Mouse (Mus musculus) gastrocnemius, postnatal 10 days (tissue): Measurements from ENCODE around the gene Trim63. TPM values are rescaled to one million over a fixed set of nuclear protein-coding genes. Genes with fewer than 3 reads are reported as not detected.

Experiments used
- DNase-seq: peaks from one replicate; pipeline ENCODE4 v3.0.0; 2021; ENCODE audit warnings: mixed read lengths
- total RNA-seq, 2 experiments: library from RNA; stranded (reverse); gene quantifications; 2 replicates each; pipeline ENCODE4 v1.2.3; 2021

The Trim63 gene
- total RNA-seq, 2 experiments from 2014 or later, result 78.5 to 107 TPM

DNA sequence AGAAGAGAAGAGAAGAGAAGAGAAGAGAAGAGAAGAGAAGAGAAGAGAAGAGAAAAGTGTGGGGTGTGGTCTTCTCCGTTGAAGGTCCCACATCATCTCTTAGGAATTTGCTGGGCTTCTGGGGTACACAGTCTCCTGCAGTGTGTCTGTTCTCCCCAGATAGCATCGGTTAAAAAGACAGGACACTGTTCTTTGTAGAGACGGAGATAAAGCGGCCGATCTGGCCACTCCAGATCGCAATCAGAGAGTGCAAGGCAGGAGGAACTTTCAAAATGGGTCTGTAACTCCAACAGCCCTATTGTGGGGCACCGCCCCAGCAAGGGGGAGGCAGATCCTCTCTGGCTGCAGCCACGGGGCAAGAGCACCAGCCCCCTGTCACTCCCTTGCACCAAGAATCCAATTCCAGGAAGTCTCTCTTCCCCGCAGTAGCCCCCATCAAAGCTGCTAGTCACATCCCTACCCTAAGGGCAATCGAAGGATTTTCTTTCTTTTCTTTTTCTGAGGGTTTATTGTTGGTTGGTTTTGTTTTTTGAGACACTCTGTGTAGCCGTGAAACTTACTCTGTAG, 27.4 kb downstream of the Trim63 start:
- no peak for DNase-seq

DNA sequence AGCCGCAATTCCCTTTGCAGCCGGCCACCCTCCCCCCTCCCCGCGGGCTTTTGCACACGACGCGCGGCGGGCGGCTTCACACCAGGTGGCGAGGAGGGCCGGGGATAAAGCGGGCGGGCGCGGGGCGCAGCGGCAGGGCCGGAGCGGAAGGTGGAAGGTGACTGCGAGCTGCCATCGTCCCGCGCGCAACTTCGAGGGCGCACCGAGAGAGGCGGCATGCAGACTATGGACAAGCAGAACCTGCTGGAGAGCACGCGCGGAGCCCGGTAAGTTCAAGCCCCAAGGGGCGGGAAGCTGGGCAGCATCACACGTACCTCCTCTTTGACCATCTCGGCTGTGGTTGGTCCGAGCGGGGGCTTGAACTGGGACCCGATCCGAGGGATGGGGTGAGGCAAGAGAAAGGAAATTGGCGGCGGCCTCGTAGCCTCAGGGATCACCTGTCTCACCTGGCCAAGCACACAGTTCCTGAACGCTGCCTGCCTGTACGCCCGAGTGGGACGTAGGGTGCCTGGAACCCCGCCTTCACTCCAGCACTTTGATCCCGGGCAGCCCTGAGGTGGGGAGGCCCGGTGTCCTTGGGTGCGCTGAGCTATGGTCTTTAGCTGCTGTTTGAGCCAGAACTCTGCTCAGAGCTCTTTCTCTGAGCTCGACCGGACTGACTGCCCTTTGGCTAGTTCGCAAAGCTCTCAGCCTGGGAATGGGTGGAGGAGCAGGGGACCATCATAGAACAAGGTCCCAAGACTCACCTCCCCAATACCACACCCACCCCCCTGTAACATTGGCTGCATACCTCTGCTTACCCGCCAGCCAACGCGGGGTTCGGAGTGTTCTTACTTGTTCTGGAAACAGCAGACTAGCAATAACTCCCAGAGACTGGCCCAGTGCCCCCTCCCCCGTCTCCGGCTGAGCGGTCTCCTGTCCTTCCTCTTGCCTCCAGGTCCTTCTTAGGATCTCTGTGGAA, 28.4 kb downstream of the Trim63 start, which contains the start of gene Slc30a2:
Slc30a2 (plus strand) TSS at position 111 of the 961 bp plus-strand sequence.
- no peak for DNase-seq

GRCm38 (mm10) chr4:134344620-134345019, 29.7 kb downstream of the Trim63 start:
- DNase-seq, result no peak

DNA sequence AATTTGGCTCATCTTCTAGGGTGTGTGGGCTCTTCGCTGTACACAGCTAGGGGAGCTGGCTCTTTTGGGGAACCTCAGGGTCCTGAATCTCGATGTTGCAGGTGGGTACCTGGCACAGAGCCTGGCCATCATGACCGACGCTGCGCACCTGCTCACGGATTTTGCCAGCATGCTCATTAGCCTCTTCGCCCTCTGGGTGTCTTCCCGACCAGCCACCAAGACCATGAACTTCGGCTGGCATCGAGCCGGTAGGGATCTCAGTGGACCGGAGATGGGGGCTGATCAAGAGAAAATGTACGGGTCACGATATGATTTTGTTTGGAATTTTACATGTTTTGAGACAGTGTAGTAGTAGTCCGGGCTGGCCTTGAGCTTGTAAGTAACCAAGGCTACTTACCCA, 30.9 kb downstream of the Trim63 start:
- no peak for DNase-seq

GRCm38 (mm10) chr4:134348078-134348477, 33.2 kb downstream of the Trim63 start:
- DNase-seq, result no peak

- DNase-seq, result no peak
Measured at GRCm38 (mm10) chr4:134348545-134348944, 33.6 kb downstream of the Trim63 start.

- DNase-seq, result no peak
Measured at GRCm38 (mm10) chr4:134349829-134350228, 34.9 kb downstream of the Trim63 start.

- DNase-seq, result no peak
Measured at GRCm38 (mm10) chr4:134350641-134351040, 35.7 kb downstream of the Trim63 start.

DNA sequence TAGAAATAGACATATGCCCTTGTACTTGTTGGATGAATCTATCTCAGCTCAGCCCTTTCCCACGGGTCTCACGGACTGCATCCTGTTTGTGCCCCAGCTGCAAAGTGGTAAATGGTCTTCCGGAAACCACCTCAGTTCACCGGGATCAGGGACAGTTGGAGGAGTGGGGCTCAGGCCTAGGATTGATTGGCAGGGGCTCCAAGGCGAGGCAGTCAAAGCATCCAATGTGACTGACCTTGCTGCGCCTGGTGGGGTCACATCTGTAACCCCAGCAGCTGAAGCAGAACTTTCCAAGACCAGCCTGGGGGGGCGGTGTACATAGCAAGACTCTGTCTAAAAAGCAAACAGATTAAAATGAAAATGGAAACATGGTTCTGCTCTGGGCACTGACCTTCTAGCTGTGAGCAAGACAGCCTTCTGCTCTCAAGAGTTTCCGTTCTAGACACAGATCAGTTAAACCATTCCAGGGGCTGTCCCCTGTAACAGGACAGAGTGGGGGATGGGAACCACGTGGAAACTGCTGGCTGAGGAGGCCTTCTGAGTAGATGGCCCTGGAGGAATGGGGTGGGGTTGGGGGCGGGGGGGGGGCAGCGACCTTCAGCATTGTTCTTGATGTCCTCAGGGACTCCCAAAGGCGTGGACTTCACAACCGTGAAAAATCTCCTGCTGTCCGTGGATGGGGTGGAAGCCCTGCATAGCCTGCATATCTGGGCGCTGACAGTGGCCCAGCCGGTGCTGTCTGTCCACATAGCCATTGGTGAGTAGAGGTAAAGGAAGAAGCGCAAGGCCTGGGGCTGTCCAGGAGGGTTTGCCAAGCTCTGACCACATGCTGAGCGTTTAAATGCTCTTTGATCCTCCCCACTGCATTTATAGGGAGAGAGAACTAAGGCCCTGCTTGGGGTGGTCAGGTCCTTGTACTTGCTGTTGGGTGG, 36.7 kb downstream of the Trim63 start:
- DNase-seq, result no peak

DNA sequence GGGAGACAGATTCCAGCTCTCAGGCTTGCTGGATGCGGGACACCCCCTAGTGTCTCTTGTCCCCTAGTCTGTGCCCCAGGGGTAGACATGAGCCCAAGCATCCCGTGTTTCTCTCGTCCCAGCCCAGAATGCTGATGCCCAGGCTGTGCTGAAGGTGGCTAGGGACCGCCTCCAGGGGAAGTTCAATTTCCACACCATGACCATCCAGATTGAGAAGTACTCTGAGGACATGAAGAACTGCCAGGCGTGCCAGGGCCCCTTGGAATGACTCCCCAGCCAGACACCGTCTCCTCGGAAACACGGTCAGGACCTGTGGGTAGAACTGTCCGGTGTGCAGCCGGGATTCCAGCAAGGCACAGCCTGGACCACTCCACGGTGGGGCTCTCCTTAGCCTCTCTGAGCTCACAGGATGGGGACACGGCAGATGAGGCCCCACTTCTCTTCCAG, 37.4 kb downstream of the Trim63 start:
- no peak for DNase-seq

GRCm38 (mm10) chr4:134352929-134353328, 38.0 kb downstream of the Trim63 start:
- no peak for DNase-seq

DNA sequence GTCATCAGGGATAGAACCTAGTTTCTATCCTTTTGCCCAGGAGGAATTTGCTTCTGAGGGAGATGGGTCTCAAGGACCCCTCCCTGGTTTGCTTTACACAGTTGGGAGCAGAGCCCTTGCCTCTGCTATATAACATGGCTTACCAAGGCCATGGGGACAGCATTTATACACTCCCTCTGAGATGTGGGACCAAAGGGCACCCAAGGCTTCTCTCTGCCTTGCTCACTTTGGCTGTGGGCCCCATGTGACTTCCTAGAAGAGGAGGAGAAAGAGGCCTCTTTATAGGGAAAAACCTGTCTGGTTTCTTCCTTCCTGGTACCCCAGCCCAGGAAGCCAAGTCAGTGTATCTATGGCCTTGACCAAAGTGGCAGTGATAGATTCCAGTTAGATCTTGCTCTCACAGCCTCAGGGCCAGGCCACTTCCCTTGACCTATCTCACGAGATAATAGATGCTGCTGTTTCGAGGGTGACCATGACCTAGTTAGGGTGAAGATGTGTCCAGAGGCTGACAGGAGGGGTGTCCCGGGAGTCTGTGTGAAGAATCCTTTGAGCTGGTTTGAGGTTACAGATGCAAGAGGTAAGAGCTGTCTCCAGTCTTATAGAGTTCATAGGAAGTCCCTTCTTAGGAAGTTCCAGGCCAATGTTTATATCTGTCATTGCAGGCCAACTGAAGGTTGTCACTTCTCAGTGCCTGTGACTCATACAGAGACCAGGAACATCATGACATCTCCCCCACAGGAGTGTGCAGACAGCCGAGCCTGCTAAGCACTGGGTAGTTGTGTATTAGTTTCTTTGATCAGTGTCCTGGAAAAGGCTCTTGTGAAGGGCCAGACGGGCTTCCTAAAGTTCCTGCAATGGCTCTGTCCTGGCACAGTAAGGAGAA, 38.8 kb downstream of the Trim63 start:
- DNase-seq, result no peak

- peak; percentile 77 for DNase-seq
Measured at GRCm38 (mm10) chr4:134355841-134356452, 41.0 kb downstream of the Trim63 start.

DNA sequence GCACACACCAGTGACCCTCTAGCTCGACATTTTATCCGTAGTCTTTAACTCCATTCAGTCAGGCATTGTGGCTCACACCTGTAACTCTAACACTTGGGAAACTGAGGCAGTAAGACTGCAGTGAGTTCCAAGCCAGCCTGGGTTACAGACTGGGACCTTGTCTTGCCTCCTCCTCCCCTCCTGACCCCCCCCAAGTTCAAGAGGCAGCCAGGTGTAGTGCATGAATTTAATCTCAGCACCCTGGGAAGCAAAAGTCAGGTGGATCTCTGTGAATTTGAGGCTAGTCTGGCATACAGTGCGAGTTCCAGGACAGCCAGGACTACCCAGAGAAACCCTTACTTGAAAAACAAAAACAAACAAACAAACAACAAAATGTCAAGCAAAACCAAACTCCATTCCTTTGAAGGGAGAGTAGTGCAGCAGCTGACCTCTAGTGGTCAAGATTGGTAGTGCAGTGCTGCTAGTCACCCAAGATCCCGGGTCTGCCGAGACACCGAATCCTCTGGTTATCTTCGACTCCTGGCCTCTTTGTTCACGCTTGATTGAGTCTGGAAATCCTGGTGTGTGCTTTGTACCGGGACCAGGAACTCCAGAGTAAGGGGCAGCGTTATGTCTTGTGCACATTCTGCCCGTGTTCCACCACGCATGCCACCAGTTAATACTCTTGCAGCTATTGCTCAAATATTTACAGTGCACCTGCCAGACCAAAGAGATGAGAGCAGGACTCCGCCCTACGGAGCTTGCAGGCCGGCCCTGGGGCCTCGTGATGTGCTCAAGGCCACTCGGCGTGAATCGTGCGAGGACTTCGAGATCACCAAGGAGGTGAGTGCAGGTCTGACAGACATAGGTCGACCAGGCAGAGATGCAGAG, 41.9 kb downstream of the Trim63 start:
- DNase-seq, result peak; percentile 78

- no peak for DNase-seq
Measured at GRCm38 (mm10) chr4:134357461-134357771, 42.5 kb downstream of the Trim63 start.

DNA sequence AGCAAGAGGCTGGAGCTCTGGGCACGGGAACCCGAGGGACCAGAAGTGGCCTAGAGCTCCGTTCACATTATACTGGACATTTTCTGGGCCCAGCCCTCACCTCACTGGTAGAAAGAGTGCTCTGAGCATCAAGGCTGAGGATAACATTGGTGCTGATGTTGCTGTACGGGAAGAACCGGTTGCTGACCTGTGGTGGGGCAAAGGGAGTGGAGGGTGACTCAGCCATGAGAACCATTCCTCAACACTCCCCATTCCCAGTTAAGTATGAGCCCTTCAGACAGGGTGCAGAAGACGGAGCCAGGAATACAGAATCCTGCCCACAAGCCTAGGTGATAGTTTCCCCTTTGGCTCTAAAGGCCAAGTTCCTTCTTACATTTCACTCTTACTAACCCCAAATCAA, 44.7 kb downstream of the Trim63 start:
- no peak for DNase-seq

- no peak for DNase-seq
Measured at GRCm38 (mm10) chr4:134361215-134361614, 46.3 kb downstream of the Trim63 start.

DNA sequence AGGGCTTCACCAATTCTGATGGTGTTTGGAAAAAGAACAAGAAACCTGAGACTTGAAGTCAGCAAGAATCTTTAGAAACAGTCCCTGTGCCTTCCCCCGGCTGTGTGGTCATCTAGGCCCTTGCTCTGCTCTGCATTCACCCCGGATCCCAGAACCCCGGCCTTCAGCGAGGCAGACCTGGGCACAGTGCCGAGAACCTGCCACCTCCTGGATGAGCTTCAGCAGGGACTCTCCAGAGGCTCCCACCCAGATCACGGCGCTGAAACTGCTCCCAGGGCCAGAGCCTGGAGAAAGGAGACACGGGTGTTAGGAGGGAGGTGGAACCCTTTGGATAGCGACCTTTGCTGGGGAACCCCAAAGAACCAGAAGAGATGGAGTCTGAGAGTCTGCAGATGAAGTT, 47.2 kb downstream of the Trim63 start:
- no peak for DNase-seq

DNA sequence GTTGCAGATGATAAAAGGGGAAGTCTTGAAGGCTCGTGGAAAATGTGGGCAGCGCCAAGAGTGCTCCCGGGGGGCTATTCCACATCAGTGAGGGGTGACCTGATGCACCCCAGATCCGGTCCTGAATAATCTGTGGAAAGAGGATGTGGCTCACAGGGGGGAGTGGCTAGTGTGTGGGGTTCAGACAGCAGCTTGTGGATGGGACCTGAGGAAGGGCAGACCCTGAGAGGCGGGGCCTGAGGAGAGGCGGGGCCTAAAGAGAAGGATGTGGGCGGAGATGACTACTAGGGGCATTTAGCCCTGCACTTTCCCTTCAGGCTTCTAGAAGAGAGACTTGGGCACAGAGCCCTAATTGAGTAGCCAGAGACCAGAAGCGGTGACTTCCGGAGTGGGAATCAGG, 47.7 kb downstream of the Trim63 start:
- DNase-seq, result no peak

- no peak for DNase-seq
Measured at GRCm38 (mm10) chr4:134365280-134365679, 50.4 kb downstream of the Trim63 start.
